Comparison of ENCODE assay signal across 16 mouse cellular contexts in genomic region chrX:35897648-35898500, GRCm38 (mm10). TPM values are rescaled to one million over a fixed set of nuclear protein-coding genes. Genes with fewer than 3 reads are reported as not detected.
DNase-seq lines count a peak whose midpoint lies in the region; TF ChIP-seq lines count a peak whose summit lies in the region.
"Had no signal": no experiment of that assay in that cellular context is flagged by ENCODE, and none has a peak within 500 bp of the region (broad histone marks: within the 10 kb centered on the region; RNA-seq: fewer than 3 reads in every experiment).

No protein-coding gene starts in this region.

- H3K27ac ChIP-seq in CH12.LX (ENCODE audit: insufficient read depth, low read depth): peak overlapping the region; percentile 74
- peak overlapping the region; percentile 46; the same call in 1 of the 2 replicates for H3K27ac ChIP-seq in small intestine, adult 2 months (ENCODE audit: insufficient read depth, low read depth, low read length)
- no peak overlapping the region for H3K27ac ChIP-seq in gastrocnemius, adult 2 months
- H3K27ac ChIP-seq: embryonic facial prominence, embryonic 13.5 days; forebrain, embryonic 12.5 days; hindbrain, embryonic 12.5 days; limb, embryonic 10.5 days; liver, embryonic 15.5 days had no signal

- H3K27me3 ChIP-seq in CH12.LX (replicated peaks): no peaks in the 10 kb centered on the region
- H3K27me3 ChIP-seq in small intestine, adult 2 months (ENCODE audit: control insufficient read depth, insufficient read depth, low read length): no peaks in the 10 kb centered on the region
- H3K27me3 ChIP-seq: embryonic facial prominence, embryonic 13.5 days; forebrain, embryonic 12.5 days; hindbrain, embryonic 12.5 days; liver, embryonic 15.5 days had no signal

- H3K4me1 ChIP-seq in CH12.LX (ENCODE audit: control insufficient read depth in 1 of 2, insufficient read depth in 2 of 2): peaks cover 11 to 48% of the 10 kb centered on the region in 2 experiments
- 0 out of 2 replicates have a peak, but pooled peaks cover 3% of the 10 kb centered on the region for H3K4me1 ChIP-seq in small intestine, adult 2 months (ENCODE audit: control insufficient read depth, insufficient read depth, insufficient read length, low read length)
- H3K4me1 ChIP-seq: embryonic facial prominence, embryonic 13.5 days; forebrain, embryonic 12.5 days; hindbrain, embryonic 12.5 days; limb, embryonic 10.5 days; liver, embryonic 15.5 days had no signal

- no peak for TF ChIP-seq POLR2A in CH12.LX (IDR thresholded peaks at IDR 0.05; ENCODE audit: low read depth, low read length)
- TF ChIP-seq POLR2A in small intestine, adult 2 months (IDR thresholded peaks at IDR 0.05; ENCODE audit: low read depth, low read length): no peak

- TF ChIP-seq RAD21 in CH12.LX (IDR thresholded peaks at IDR 0.05; ENCODE audit: low read depth, low read length): no peak

- peak; percentile 74 for DNase-seq in A20 (ENCODE audit: low read depth, low spot score)
- no peak for DNase-seq in CH12.LX (ENCODE audit: extremely low read depth)
- DNase-seq in induced T-regulatory cell, adult 2 months (ENCODE audit: low read depth): peak; percentile 74
- DNase-seq in adipocyte (ENCODE audit: low spot score): no peak
- DNase-seq in gastrocnemius, adult 2 months: no peak
- DNase-seq in layer of hippocampus, adult 18-20 months (ENCODE audit: low spot score in 2 of 2): no peak
- no peak for DNase-seq in kidney, adult 9 months
- DNase-seq: cerebellum, postnatal 36 days; layer of hippocampus, adult 9-11 months had no signal

- peaks cover 0 to 5% of the 10 kb centered on the region in 2 experiments for H3K36me3 ChIP-seq in CH12.LX (replicated peaks in 1 of 2; ENCODE audit: control insufficient read depth in 1 of 2, insufficient read depth in 1 of 2, low read length in 1 of 2)
- no peaks in the 10 kb centered on the region for H3K36me3 ChIP-seq in small intestine, adult 2 months (ENCODE audit: control insufficient read depth, insufficient read depth, low read length)
- H3K36me3 ChIP-seq: embryonic facial prominence, embryonic 13.5 days; forebrain, embryonic 12.5 days; hindbrain, embryonic 12.5 days; limb, embryonic 10.5 days; liver, embryonic 15.5 days had no signal

- intact Hi-C loops in gastrocnemius, adult 2 months (cut with DNase I): no loop called here

- no peak for TF ChIP-seq EP300 in CH12.LX (IDR thresholded peaks at IDR 0.05; ENCODE audit: low read length)

- H3K79me2 ChIP-seq in CH12.LX (replicated peaks; ENCODE audit: control insufficient read depth, extremely low read depth, insufficient read depth, poor library complexity, severe bottlenecking): peaks cover 23% of the 10 kb centered on the region

- in situ Hi-C loops in CH12.LX (cut with MboI; ENCODE audit: low pct_ligation_motif_present, low pct_unique_long_range_greater_than_20kb, low sequenced_read_pairs): no loop called here

- peak overlapping the region; percentile 92 for H3K4me2 ChIP-seq in CH12.LX (ENCODE audit: insufficient read depth, low read depth, poor library complexity, severe bottlenecking)
- H3K4me2 ChIP-seq: embryonic facial prominence, embryonic 13.5 days; forebrain, embryonic 12.5 days; heart, embryonic 11.5 days; hindbrain, embryonic 12.5 days; liver, embryonic 15.5 days had no signal

- no peak overlapping the region for H3K4me3 ChIP-seq in CH12.LX (replicated peaks in 1 of 3; ENCODE audit: low read depth in 2 of 3, low read length in 2 of 3, poor library complexity in 1 of 3)
- no peak overlapping the region for H3K4me3 ChIP-seq in small intestine, adult 2 months (ENCODE audit: low read depth, low read length)
- no peak overlapping the region for H3K4me3 ChIP-seq in gastrocnemius, adult 2 months
- H3K4me3 ChIP-seq: embryonic facial prominence, embryonic 13.5 days; forebrain, embryonic 12.5 days; hindbrain, embryonic 12.5 days; limb, embryonic 10.5 days; liver, embryonic 15.5 days had no signal

- H3K9ac ChIP-seq in CH12.LX (ENCODE audit: insufficient read depth, low read depth): peak overlapping the region; percentile 53
- H3K9ac ChIP-seq: embryonic facial prominence, embryonic 13.5 days; forebrain, embryonic 12.5 days; hindbrain, embryonic 12.5 days; liver, embryonic 15.5 days had no signal

- dilution Hi-C loops in CH12.LX (cut with MboI; ENCODE audit: extremely low pct_ligation_motif_present, extremely low pct_unique_long_range_greater_than_20kb, low sequenced_read_pairs): no loop called here

- WGBS in small intestine, adult 2 months: 73% methylated on average over 11 of the region's 11 CpGs

- no peaks in the 10 kb centered on the region for H3K9me3 ChIP-seq in CH12.LX (replicated peaks; ENCODE audit: low read length)
- H3K9me3 ChIP-seq: embryonic facial prominence, embryonic 13.5 days; forebrain, embryonic 12.5 days; hindbrain, embryonic 12.5 days; limb, embryonic 10.5 days; liver, embryonic 15.5 days had no signal

- TF ChIP-seq CTCF in CH12.LX (conservative IDR thresholded peaks at IDR 0.05 in 1 of 2, IDR thresholded peaks at IDR 0.05 in 1 of 2; ENCODE audit: low read depth in 2 of 2, low read length in 2 of 2): no peak
- no peak for TF ChIP-seq CTCF in small intestine, adult 2 months (IDR thresholded peaks at IDR 0.05; ENCODE audit: extremely low read depth, insufficient read length, insufficient replicate concordance, low read depth, low read length)
- no peak for TF ChIP-seq CTCF in gastrocnemius, adult 2 months (IDR thresholded peaks at IDR 0.05)

TF ChIP-seq in CH12.LX, 34 proteins besides CTCF, POLR2A, EP300 and RAD21:
- TF ChIP-seq HCFC1 (IDR thresholded peaks at IDR 0.05; ENCODE audit: low read depth, low read length) (no peak), MAX (IDR thresholded peaks at IDR 0.05; ENCODE audit: low read length) (no peak), TBP (conservative IDR thresholded peaks at IDR 0.05; ENCODE audit: low read depth, low read length) (no peak), ELF1 (IDR thresholded peaks at IDR 0.05; ENCODE audit: low read depth, low read length) (peak; percentile 17; the same call in 1 of the 2 replicates), ZNF384 (IDR thresholded peaks at IDR 0.05; ENCODE audit: low read depth, low read length) (peak; percentile 89)

RNA-seq across cellular contexts. Expression of gene Dock11, which starts 9.2 kb away (rescaled TPM):
- 25.1 and 25.4 TPM in 2 replicates for total RNA-seq in CH12.LX (2012; rRNA removed)
- 47.6 and 61.0 TPM in 2 replicates for total RNA-seq in CH12.LX (2014; rRNA removed)
- polyA plus RNA-seq in CH12.LX (2012; ENCODE audit: insufficient read length, low read depth): 30.4 and 31.8 TPM in 2 replicates
- polyA plus RNA-seq in small intestine, adult 2 months (2012; rRNA removed): 0.28 and 0.68 TPM in 2 replicates
- total RNA-seq in gastrocnemius, adult 2 months (2021): 1 to 10 TPM; 2.3 to 4.7 TPM
- 10 to 100 TPM; 13.6 to 14.7 TPM for total RNA-seq in layer of hippocampus, adult 18-20 months (2021)

Comparison
In these comparisons a context has a peak if more than half of its experiments do, and no peak if none do; other contexts are left out.
1. DNase-seq: peak in A20 (single experiment) and induced T-regulatory cell, adult 2 months (single experiment); none in CH12.LX (single experiment), adipocyte (single experiment), gastrocnemius, adult 2 months (single experiment), layer of hippocampus, adult 18-20 months (0 of 2) and kidney, adult 9 months (single experiment).